Mouse (Mus musculus): ENCODE measurements around the gene Fam78a. TPM values are rescaled to one million over a fixed set of nuclear protein-coding genes. Genes with fewer than 3 reads are reported as not detected.

Gene Fam78a
- total RNA-seq, 2 experiments from 2014 or later: 3.4 to 4.2 TPM

Small RNA genes within 50 kb of the gene (microRNA-seq; reads per million reads assigned to microRNA genes)
- gene Mir7674: 1.8 to 2.4 reads per million in 2 experiments

Other genes starting within 250 kb of the Fam78a start
- 10 to 100 TPM; 12.8 to 16.1 TPM for gene Fibcd1, start 238.9 kb downstream of the Fam78a start, total RNA-seq (2021)
- 10 to 100 TPM in 1 of 2 experiments, 1 to 10 TPM in 1; 9.2 to 11.4 TPM for gene Lamc3, start 197.6 kb downstream of the Fam78a start, total RNA-seq (2021)
- gene Aif1l, start 134.7 kb downstream of the Fam78a start, total RNA-seq (2021): 1 to 10 TPM; 2.4 to 7.1 TPM
- 10 to 100 TPM; 51.3 to 53.5 TPM for gene Nup214, start 110.4 kb downstream of the Fam78a start, total RNA-seq (2021)
- 10 to 100 TPM; 24.5 to 28.5 TPM for gene Plpp7, start 10.7 kb upstream of the Fam78a start, total RNA-seq (2021)
- gene Prrc2b, start 66.2 kb upstream of the Fam78a start, total RNA-seq (2021): 100 to 1,000 TPM; 244 to 245 TPM
- 10 to 100 TPM; 21.6 to 23.7 TPM for gene Pomt1, start 151.7 kb upstream of the Fam78a start, total RNA-seq (2021)
- gene Uck1, start 175.3 kb upstream of the Fam78a start, total RNA-seq (2021): 10 to 100 TPM; 57.5 to 64.7 TPM
- gene Golga2, start 202.5 kb upstream of the Fam78a start, total RNA-seq (2021): 10 to 100 TPM; 78.9 to 83.9 TPM
- gene Swi5, start 203.2 kb upstream of the Fam78a start, total RNA-seq (2021): 100 to 1,000 TPM; 204 to 219 TPM

All from left cerebral cortex, postnatal 14 days (tissue).